Mouse (Mus musculus) spleen, embryonic (tissue): Measurements from ENCODE around the gene Trmt61a.

ENCODE experiments used
- CTCF ChIA-PET: fragments of 350-600 bp; sonication (Branson Sonifier 250); formaldehyde crosslinking; loops from one replicate; lab custom pipeline; 2022; lab: Charles Lee

Trmt61a gene

DNA sequence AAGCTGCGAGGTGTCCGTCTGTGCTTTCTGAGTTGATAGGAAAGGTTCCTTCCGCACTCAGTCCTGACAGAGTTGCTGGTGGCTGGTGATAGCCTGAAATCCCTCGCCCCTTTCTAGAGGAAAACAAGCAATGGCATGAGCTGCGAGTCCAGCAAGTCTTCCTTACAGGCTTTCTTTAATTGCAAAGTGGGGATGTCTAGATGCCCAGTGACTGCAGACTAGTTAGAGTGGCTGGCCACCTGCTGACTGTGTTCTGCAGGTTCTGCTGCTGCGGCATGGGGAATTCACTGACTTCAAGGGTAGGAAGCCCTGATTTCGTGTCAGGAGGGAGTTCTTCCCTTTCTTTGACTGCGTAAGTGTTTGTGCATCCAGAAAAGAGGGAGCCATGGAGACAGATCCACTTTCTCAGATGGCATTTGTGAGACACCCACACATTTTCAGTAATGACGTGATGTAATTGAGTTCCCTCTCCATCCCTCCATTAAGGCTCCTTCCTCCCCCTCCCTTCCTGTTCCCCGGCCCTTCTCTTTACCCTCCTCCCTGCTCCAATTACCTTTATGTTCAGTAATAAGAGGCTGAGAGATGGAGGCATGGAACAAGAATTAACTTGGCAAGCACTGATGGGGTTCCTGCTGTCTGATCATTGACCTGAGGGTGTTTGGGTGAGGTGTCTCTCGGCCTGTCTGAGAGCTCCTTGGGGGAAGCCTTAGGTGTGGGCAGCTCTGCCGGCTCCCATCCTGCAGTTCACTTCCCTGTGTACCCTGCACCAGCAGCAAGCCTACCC is 47.6 kb downstream of the Trmt61a start:
- CTCF ChIA-PET = interaction anchor here (0.5 kb wide), 1 partner anchor 77 kb away, joined by 3 read pairs; no protein-coding TSS in a partner anchor

- CTCF ChIA-PET = no interaction called here
These were observed 48.2 kb downstream of the Trmt61a start for GRCm38 (mm10) chr12:111726122-111726463.

- CTCF ChIA-PET = no interaction called here
These were observed 50.1 kb downstream of the Trmt61a start for GRCm38 (mm10) chr12:111727956-111728355.

GRCm38 (mm10) chr12:111731822-111732807 is 54.2 kb downstream of the Trmt61a start:
- CTCF ChIA-PET = interaction anchor here (0.7 kb wide), 3 partner anchors 39 to 127 kb away, joined by 4 to 5 read pairs (median 4); no protein-coding TSS in a partner anchor

- CTCF ChIA-PET = interaction anchor here (0.7 kb wide), 2 partner anchors 38 to 127 kb away, joined by 4 read pairs; no protein-coding TSS in a partner anchor
These were observed 55.0 kb downstream of the Trmt61a start for GRCm38 (mm10) chr12:111732921-111733320.
